19 mouse cellular contexts compared by ENCODE assay signal in genomic region chr6:134469297-134469696, GRCm38 (mm10).
A peak's percentile ranks its signal among the peaks of the same experiment; 100 is the strongest.
DNase-seq lines count a peak whose midpoint lies in the region; ATAC-seq and TF ChIP-seq lines count a peak whose summit lies in the region.
"Had no signal": no experiment of that assay in that cellular context is flagged by ENCODE, and none has a peak within 500 bp of the region (broad histone marks: within the 10 kb centered on the region; RNA-seq: fewer than 3 reads in every experiment).

No protein-coding gene starts in this region.

- no peak overlapping the region for H3K27ac ChIP-seq in hindbrain, postnatal 0 days
- no peak overlapping the region for H3K27ac ChIP-seq in hindbrain, embryonic 13.5 days
- H3K27ac ChIP-seq in layer of hippocampus, adult 2 months: no peak overlapping the region
- no peak overlapping the region for H3K27ac ChIP-seq in midbrain, postnatal 0 days (ENCODE audit: low read depth, low read length)
- no peak overlapping the region for H3K27ac ChIP-seq in midbrain, embryonic 14.5 days (replicated peaks; ENCODE audit: low read depth, low read length)
- H3K27ac ChIP-seq: embryonic facial prominence, embryonic 13.5 days; forebrain, embryonic 12.5 days; hindbrain, embryonic 12.5 days had no signal

- H3K4me1 ChIP-seq in hindbrain, postnatal 0 days (ENCODE audit: insufficient read depth, low read length): no peaks in the 10 kb centered on the region
- H3K4me1 ChIP-seq in hindbrain, embryonic 13.5 days (replicated peaks): 0 out of 2 replicates have a peak, but pooled peaks cover 3% of the 10 kb centered on the region
- no peaks in the 10 kb centered on the region for H3K4me1 ChIP-seq in midbrain, postnatal 0 days (ENCODE audit: insufficient read depth, low read length)
- H3K4me1 ChIP-seq in midbrain, embryonic 14.5 days (ENCODE audit: control insufficient read depth, insufficient read depth, low read length): no peaks in the 10 kb centered on the region
- H3K4me1 ChIP-seq: forebrain, embryonic 12.5 days; hindbrain, embryonic 12.5 days had no signal

- H3K9ac ChIP-seq in hindbrain, postnatal 0 days (replicated peaks; ENCODE audit: low read length): no peak overlapping the region
- no peak overlapping the region for H3K9ac ChIP-seq in hindbrain, embryonic 13.5 days
- H3K9ac ChIP-seq in midbrain, postnatal 0 days (replicated peaks; ENCODE audit: low read length, poor library complexity, severe bottlenecking): no peak overlapping the region
- H3K9ac ChIP-seq in midbrain, embryonic 14.5 days (replicated peaks; ENCODE audit: low read length): no peak overlapping the region
- H3K9ac ChIP-seq: embryonic facial prominence, embryonic 13.5 days; forebrain, embryonic 12.5 days; hindbrain, embryonic 12.5 days had no signal

- no peak for ATAC-seq in hindbrain, postnatal 0 days
- ATAC-seq in hindbrain, embryonic 13.5 days (ENCODE audit: low FRiP score): no peak
- no peak for ATAC-seq in midbrain, postnatal 0 days (ENCODE audit: low FRiP score)
- ATAC-seq in midbrain, embryonic 14.5 days (ENCODE audit: low FRiP score, low TSS enrichment): no peak
- no peak for ATAC-seq in CD4-positive, CD25-positive, alpha-beta regulatory T cell, adult 4 months
- ATAC-seq: forebrain, embryonic 16.5 days had no signal

- no peaks in the 10 kb centered on the region for H3K9me3 ChIP-seq in hindbrain, postnatal 0 days (ENCODE audit: low read length)
- H3K9me3 ChIP-seq in hindbrain, embryonic 13.5 days: no peaks in the 10 kb centered on the region
- no peaks in the 10 kb centered on the region for H3K9me3 ChIP-seq in midbrain, postnatal 0 days (ENCODE audit: low read length)
- no peaks in the 10 kb centered on the region for H3K9me3 ChIP-seq in midbrain, embryonic 14.5 days (ENCODE audit: control insufficient read depth, low read length)
- H3K9me3 ChIP-seq: embryonic facial prominence, embryonic 13.5 days; forebrain, embryonic 12.5 days; G1E; hindbrain, embryonic 12.5 days had no signal

- no peak for DNase-seq in hindbrain, postnatal 0 days (ENCODE audit: low spot score)
- no peak for DNase-seq in layer of hippocampus, adult 2 months (ENCODE audit: low spot score in 2 of 2)
- no peak for DNase-seq in layer of hippocampus, adult 11-12 months (ENCODE audit: low spot score)
- no peak for DNase-seq in midbrain, postnatal 0 days (ENCODE audit: low spot score)
- no peak for DNase-seq in midbrain, embryonic 14.5 days
- DNase-seq: adrenal gland, postnatal 10 days; cerebellum, adult 11 months; cerebellum, adult 9-11 months; cerebellum, postnatal 36 days; gastrocnemius, postnatal 14 days; heart, postnatal 10 days; heart, postnatal 4 days had no signal

- no peak overlapping the region for H3K4me3 ChIP-seq in hindbrain, postnatal 0 days (ENCODE audit: low read length)
- no peak overlapping the region for H3K4me3 ChIP-seq in hindbrain, embryonic 13.5 days
- no peak overlapping the region for H3K4me3 ChIP-seq in layer of hippocampus, adult 2 months
- no peak overlapping the region for H3K4me3 ChIP-seq in midbrain, postnatal 0 days (ENCODE audit: low read depth, low read length)
- no peak overlapping the region for H3K4me3 ChIP-seq in midbrain, embryonic 14.5 days (replicated peaks; ENCODE audit: low read depth, low read length)
- H3K4me3 ChIP-seq: embryonic facial prominence, embryonic 13.5 days; forebrain, embryonic 12.5 days; hindbrain, embryonic 12.5 days had no signal

- TF ChIP-seq CTCF in hindbrain, postnatal 0 days (IDR thresholded peaks at IDR 0.05; ENCODE audit: low read depth): peak; percentile 12; the same call in 1 of the 2 replicates
- TF ChIP-seq CTCF in layer of hippocampus, adult 2 months (conservative IDR thresholded peaks at IDR 0.05): peak; percentile 66
- peak; percentile 23; the same call in 1 of the 2 replicates for TF ChIP-seq CTCF in midbrain, postnatal 0 days (IDR thresholded peaks at IDR 0.05)

- WGBS in hindbrain, postnatal 0 days: 93% methylated on average over 2 of the region's 2 CpGs
- 98% methylated on average over 2 of the region's 2 CpGs for WGBS in hindbrain, embryonic 13.5 days
- WGBS in midbrain, postnatal 0 days: 96% methylated on average over 2 of the region's 2 CpGs
- 93% methylated on average over 2 of the region's 2 CpGs for WGBS in midbrain, embryonic 14.5 days

- peaks cover 10% of the 10 kb centered on the region; the same call in 1 of the 2 replicates for H3K36me3 ChIP-seq in hindbrain, postnatal 0 days (ENCODE audit: insufficient read depth, low read length)
- H3K36me3 ChIP-seq in hindbrain, embryonic 13.5 days: peaks cover 40% of the 10 kb centered on the region
- H3K36me3 ChIP-seq in midbrain, postnatal 0 days (ENCODE audit: insufficient read depth, low read length): peaks cover 11% of the 10 kb centered on the region; the same call in 1 of the 2 replicates
- H3K36me3 ChIP-seq in midbrain, embryonic 14.5 days (ENCODE audit: control insufficient read depth, insufficient read depth, low read length): peaks cover 53% of the 10 kb centered on the region

- no peaks in the 10 kb centered on the region for H3K27me3 ChIP-seq in hindbrain, postnatal 0 days (ENCODE audit: insufficient read depth, low read length)
- no peaks in the 10 kb centered on the region for H3K27me3 ChIP-seq in hindbrain, embryonic 13.5 days
- no peaks in the 10 kb centered on the region for H3K27me3 ChIP-seq in midbrain, postnatal 0 days (ENCODE audit: insufficient read depth, low read length)
- H3K27me3 ChIP-seq in midbrain, embryonic 14.5 days (ENCODE audit: control insufficient read depth, insufficient read depth, low read length): no peaks in the 10 kb centered on the region
- H3K27me3 ChIP-seq: embryonic facial prominence, embryonic 13.5 days; forebrain, embryonic 12.5 days; hindbrain, embryonic 12.5 days had no signal

- H3K4me2 ChIP-seq in hindbrain, postnatal 0 days (ENCODE audit: low read depth, low read length): no peak overlapping the region
- H3K4me2 ChIP-seq in hindbrain, embryonic 13.5 days: no peak overlapping the region
- H3K4me2 ChIP-seq in midbrain, postnatal 0 days (ENCODE audit: low read depth, low read length, poor library complexity, severe bottlenecking): no peak overlapping the region
- H3K4me2 ChIP-seq in midbrain, embryonic 14.5 days (ENCODE audit: low read length): no peak overlapping the region
- H3K4me2 ChIP-seq: embryonic facial prominence, embryonic 13.5 days; forebrain, embryonic 12.5 days; hindbrain, embryonic 12.5 days had no signal

Comparison
In these comparisons a context has a peak if more than half of its experiments do, and no peak if none do; other contexts are left out.
1. CTCF ChIP-seq: peak in every context shown above with its lines; median percentile 66 in layer of hippocampus, adult 2 months; 23 in midbrain, postnatal 0 days; 12 in hindbrain, postnatal 0 days.